In the genomic region with DNA sequence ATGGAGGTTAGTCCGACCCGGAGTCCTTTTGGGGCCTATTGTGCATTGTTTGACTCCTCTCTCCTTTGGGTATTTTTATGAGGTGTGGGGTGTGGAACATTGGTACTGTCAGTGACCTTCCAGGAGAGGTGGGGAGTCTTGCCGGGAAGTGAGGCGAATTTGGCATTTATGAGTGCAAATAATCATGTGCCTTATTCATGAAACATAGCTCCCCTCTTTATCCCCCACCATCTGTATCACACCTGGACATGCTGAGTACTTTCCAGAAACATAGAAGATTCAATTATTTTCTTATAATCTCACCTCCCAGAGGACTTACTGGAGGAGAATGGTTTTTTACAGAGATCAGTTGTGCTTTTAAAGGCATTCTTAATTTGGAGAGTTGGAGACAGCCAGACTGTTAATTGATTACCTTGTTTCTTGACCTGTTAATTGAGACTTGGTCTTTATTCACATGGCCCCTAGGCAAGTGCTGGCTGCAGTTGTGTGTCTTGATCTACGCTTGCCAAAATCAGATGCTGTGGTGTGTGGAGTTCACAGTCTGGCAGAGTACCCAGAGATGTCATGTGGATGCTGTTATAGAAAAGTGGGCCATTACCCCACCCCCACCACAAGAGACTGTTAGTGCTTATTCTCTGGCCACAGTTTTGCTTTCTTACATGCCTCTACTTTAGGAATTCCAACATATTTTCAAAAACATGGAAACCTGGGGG, we compare ENCODE assay signal across 22 mouse cellular contexts.
DNase-seq lines count a peak whose midpoint lies in the region; ATAC-seq and TF ChIP-seq lines count a peak whose summit lies in the region.
"Had no signal": no experiment of that assay in that cellular context is flagged by ENCODE, and none has a peak within 500 bp of the region (broad histone marks: within the 10 kb centered on the region; RNA-seq: fewer than 3 reads in every experiment).

No protein-coding gene starts in this region.

- intact Hi-C loops in heart, postnatal 10 days (cut with DNase I), result no loop called here

- TF ChIP-seq CTCF in hindbrain, postnatal 0 days (IDR thresholded peaks at IDR 0.05; ENCODE audit: low read depth), result no peak
- TF ChIP-seq CTCF in brain, embryonic 14.5 days (IDR thresholded peaks at IDR 0.05; ENCODE audit: borderline replicate concordance, extremely low read depth, insufficient read depth, insufficient read length), result no peak

- no peak overlapping the region for H3K27ac ChIP-seq in hindbrain, postnatal 0 days
- no peak overlapping the region for H3K27ac ChIP-seq in hindbrain, embryonic 11.5 days (ENCODE audit: low read depth, low read length)
- H3K27ac ChIP-seq in embryonic facial prominence, embryonic 14.5 days (replicated peaks; ENCODE audit: low read depth, low read length), result peak overlapping the region; percentile 71
- peak overlapping the region; percentile 57 for H3K27ac ChIP-seq in limb, embryonic 12.5 days
- H3K27ac ChIP-seq: heart, embryonic 10.5 days; liver, embryonic 13.5 days; midbrain, embryonic 15.5 days had no signal

- H3K9me3 ChIP-seq in hindbrain, postnatal 0 days (ENCODE audit: low read length), result no peaks in the 10 kb centered on the region
- no peaks in the 10 kb centered on the region for H3K9me3 ChIP-seq in hindbrain, embryonic 11.5 days (ENCODE audit: control insufficient read depth, low read length)
- no peaks in the 10 kb centered on the region for H3K9me3 ChIP-seq in embryonic facial prominence, embryonic 14.5 days (ENCODE audit: control insufficient read depth, low read length)
- H3K9me3 ChIP-seq in limb, embryonic 12.5 days, result no peaks in the 10 kb centered on the region
- H3K9me3 ChIP-seq: heart, embryonic 10.5 days; liver, embryonic 13.5 days; megakaryocyte, embryonic 14.5 days; midbrain, embryonic 15.5 days had no signal

- ATAC-seq in hindbrain, postnatal 0 days, result peak; percentile 62; the same call in 1 of the 2 replicates
- no peak for ATAC-seq in hindbrain, embryonic 11.5 days (ENCODE audit: low FRiP score)
- no peak for ATAC-seq in embryonic facial prominence, embryonic 14.5 days (ENCODE audit: low read depth)
- no peak for ATAC-seq in limb, embryonic 12.5 days (ENCODE audit: insufficient number of reproducible peaks, insufficient read depth, low FRiP score, low TSS enrichment, low read depth)
- ATAC-seq: activated CD4-positive, CD25-positive, alpha-beta regulatory T cell, adult 4 months; midbrain, embryonic 15.5 days had no signal

- no peak for TF ChIP-seq POLR2A in brain, embryonic 14.5 days (IDR thresholded peaks at IDR 0.05; ENCODE audit: borderline replicate concordance, extremely low read depth, insufficient read depth, insufficient read length, poor library complexity, severe bottlenecking)

- 58% methylated on average over 5 of the region's 5 CpGs for WGBS in hindbrain, postnatal 0 days
- 78% methylated on average over 5 of the region's 5 CpGs for WGBS in hindbrain, embryonic 11.5 days
- WGBS in embryonic facial prominence, embryonic 14.5 days, result 56% methylated on average over 5 of the region's 5 CpGs
- WGBS in limb, embryonic 12.5 days, result 30% methylated on average over 5 of the region's 5 CpGs

- H3K36me3 ChIP-seq in hindbrain, postnatal 0 days (ENCODE audit: insufficient read depth, low read length), result no peaks in the 10 kb centered on the region
- no peaks in the 10 kb centered on the region for H3K36me3 ChIP-seq in hindbrain, embryonic 11.5 days (ENCODE audit: control insufficient read depth, insufficient read depth, low read length)
- H3K36me3 ChIP-seq in embryonic facial prominence, embryonic 14.5 days (ENCODE audit: control insufficient read depth, insufficient read depth, low read length), result no peaks in the 10 kb centered on the region
- H3K36me3 ChIP-seq in limb, embryonic 12.5 days, result no peaks in the 10 kb centered on the region
- H3K36me3 ChIP-seq: heart, embryonic 10.5 days; liver, embryonic 13.5 days; midbrain, embryonic 15.5 days had no signal

- no peak overlapping the region for H3K4me2 ChIP-seq in hindbrain, postnatal 0 days (ENCODE audit: low read depth, low read length)
- H3K4me2 ChIP-seq in hindbrain, embryonic 11.5 days (replicated peaks; ENCODE audit: low read depth, low read length), result no peak overlapping the region
- H3K4me2 ChIP-seq in embryonic facial prominence, embryonic 14.5 days (ENCODE audit: low read depth, low read length), result no peak overlapping the region
- H3K4me2 ChIP-seq in limb, embryonic 12.5 days, result no peak overlapping the region
- H3K4me2 ChIP-seq: liver, embryonic 13.5 days; midbrain, embryonic 15.5 days had no signal

- H3K9ac ChIP-seq in hindbrain, postnatal 0 days (replicated peaks; ENCODE audit: low read length), result no peak overlapping the region
- no peak overlapping the region for H3K9ac ChIP-seq in hindbrain, embryonic 11.5 days (ENCODE audit: low read depth, low read length)
- H3K9ac ChIP-seq in embryonic facial prominence, embryonic 14.5 days (ENCODE audit: low read depth, low read length), result no peak overlapping the region
- H3K9ac ChIP-seq in limb, embryonic 12.5 days (replicated peaks), result no peak overlapping the region
- H3K9ac ChIP-seq: liver, embryonic 13.5 days; midbrain, embryonic 15.5 days had no signal

- H3K27me3 ChIP-seq in hindbrain, postnatal 0 days (ENCODE audit: insufficient read depth, low read length), result no peaks in the 10 kb centered on the region
- no peaks in the 10 kb centered on the region for H3K27me3 ChIP-seq in hindbrain, embryonic 11.5 days (ENCODE audit: control insufficient read depth, insufficient read depth, low read length)
- H3K27me3 ChIP-seq in embryonic facial prominence, embryonic 14.5 days (replicated peaks; ENCODE audit: control insufficient read depth, insufficient read depth, low read length), result no peaks in the 10 kb centered on the region
- no peaks in the 10 kb centered on the region for H3K27me3 ChIP-seq in limb, embryonic 12.5 days
- H3K27me3 ChIP-seq: liver, embryonic 13.5 days; megakaryocyte, embryonic 14.5 days; midbrain, embryonic 15.5 days had no signal

- no peaks in the 10 kb centered on the region; the same call in 1 of the 2 replicates for H3K4me1 ChIP-seq in hindbrain, postnatal 0 days (ENCODE audit: insufficient read depth, low read length)
- no peaks in the 10 kb centered on the region for H3K4me1 ChIP-seq in hindbrain, embryonic 11.5 days (replicated peaks; ENCODE audit: control insufficient read depth, insufficient read depth, low read length)
- peaks cover 29% of the 10 kb centered on the region for H3K4me1 ChIP-seq in embryonic facial prominence, embryonic 14.5 days (ENCODE audit: control insufficient read depth, insufficient read depth, low read length)
- H3K4me1 ChIP-seq in limb, embryonic 12.5 days (replicated peaks), result peaks cover 60% of the 10 kb centered on the region
- H3K4me1 ChIP-seq: liver, embryonic 13.5 days; megakaryocyte, embryonic 14.5 days; midbrain, embryonic 15.5 days had no signal

- peak; percentile 52 for DNase-seq in hindbrain, postnatal 0 days (ENCODE audit: low spot score)
- no peak for DNase-seq in hindbrain, embryonic 11.5 days (ENCODE audit: low spot score)
- DNase-seq in brain, embryonic 14.5 days (ENCODE audit: low read depth), result peak; percentile 87
- DNase-seq in embryonic facial prominence, embryonic 14.5 days (ENCODE audit: low spot score), result peak; percentile 79
- DNase-seq in heart, adult 18-20 months, result no peak
- DNase-seq in heart, postnatal 10 days, result no peak
- DNase-seq: adrenal gland, postnatal 25 days; cerebellum, adult 11-12 months; cerebellum, postnatal 14 days; embryo, embryonic 11 days; gastrocnemius, postnatal 25 days; kidney, adult 11 months; liver, embryonic 13.5 days; lung, postnatal 14 days; right cerebral cortex, postnatal 14 days; spleen, adult 18-20 months; thymus, postnatal 25 days had no signal

- H3K4me3 ChIP-seq in hindbrain, postnatal 0 days (ENCODE audit: low read length), result no peak overlapping the region
- H3K4me3 ChIP-seq in hindbrain, embryonic 11.5 days (ENCODE audit: low read depth, low read length), result no peak overlapping the region
- H3K4me3 ChIP-seq in embryonic facial prominence, embryonic 14.5 days (ENCODE audit: low read depth, low read length), result no peak overlapping the region
- H3K4me3 ChIP-seq in limb, embryonic 12.5 days (replicated peaks), result no peak overlapping the region
- H3K4me3 ChIP-seq: heart, embryonic 10.5 days; liver, embryonic 13.5 days; megakaryocyte, embryonic 14.5 days; midbrain, embryonic 15.5 days had no signal

Comparison
In these comparisons a context has a peak if more than half of its experiments do, and no peak if none do; other contexts are left out.
1. DNase-seq: peak in hindbrain, postnatal 0 days (single experiment), brain, embryonic 14.5 days (single experiment) and embryonic facial prominence, embryonic 14.5 days (single experiment); none in hindbrain, embryonic 11.5 days (single experiment), heart, adult 18-20 months (0 of 2) and heart, postnatal 10 days (0 of 2).
2. H3K27ac ChIP-seq: peak in embryonic facial prominence, embryonic 14.5 days (single experiment) and limb, embryonic 12.5 days (single experiment); none in hindbrain, postnatal 0 days (single experiment) and hindbrain, embryonic 11.5 days (single experiment).